Mouse (Mus musculus) testis, postnatal 14 days (tissue): ENCODE data around the gene Rptn.
"Not testable (repeated sequence)": the region's sequence is repeated elsewhere in the genome, so short reads cannot be mapped to it uniquely, and the experiment has no call there.

Source experiments
- DNase-seq: peaks from one replicate; pipeline ENCODE4 v3.0.0; 2021; ENCODE audit warnings: low spot score

Rptn gene

DNA sequence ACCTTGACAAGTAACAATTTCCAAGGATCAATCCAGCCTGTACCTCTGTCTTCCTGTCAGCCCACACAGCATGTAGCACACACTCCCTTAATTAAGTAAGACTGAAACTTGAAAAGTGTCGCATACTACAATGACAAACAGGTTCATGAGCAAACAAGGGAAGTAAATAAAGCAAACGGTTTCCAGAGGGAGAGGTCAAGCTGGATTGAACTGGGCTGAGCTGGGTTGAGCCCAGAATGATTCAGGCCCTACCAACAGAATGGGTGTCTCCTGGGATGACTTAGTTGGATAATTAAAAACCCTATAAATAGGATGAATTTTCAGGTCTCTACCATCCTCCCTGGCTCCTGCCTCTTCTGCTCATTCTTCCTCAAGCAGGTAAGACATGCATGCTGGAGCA lies at the start of gene Rptn:
Gene Rptn, plus strand, starts transcription at position 334 of the 400 bp plus-strand sequence.
- no peak for DNase-seq

DNA sequence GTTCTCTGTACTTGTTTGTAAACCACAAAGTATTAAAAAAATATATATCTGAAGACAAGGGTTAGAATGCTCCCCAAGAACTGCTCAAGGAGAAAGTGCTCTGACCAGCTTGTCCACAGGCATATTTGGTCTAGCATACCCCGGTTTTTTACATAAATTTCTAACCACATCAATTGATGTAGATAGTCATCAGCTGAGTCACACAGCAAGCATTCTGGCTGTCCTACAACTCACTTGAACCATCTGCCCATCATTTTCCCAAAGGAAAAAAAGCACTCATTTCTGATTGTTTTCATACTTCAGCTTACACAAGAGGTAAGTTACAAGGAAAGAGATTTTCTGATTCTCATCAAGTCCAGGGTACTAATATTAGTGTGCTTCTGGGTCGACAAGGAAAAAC lies 46.6 kb upstream of the Rptn start:
- no peak for DNase-seq

DNA sequence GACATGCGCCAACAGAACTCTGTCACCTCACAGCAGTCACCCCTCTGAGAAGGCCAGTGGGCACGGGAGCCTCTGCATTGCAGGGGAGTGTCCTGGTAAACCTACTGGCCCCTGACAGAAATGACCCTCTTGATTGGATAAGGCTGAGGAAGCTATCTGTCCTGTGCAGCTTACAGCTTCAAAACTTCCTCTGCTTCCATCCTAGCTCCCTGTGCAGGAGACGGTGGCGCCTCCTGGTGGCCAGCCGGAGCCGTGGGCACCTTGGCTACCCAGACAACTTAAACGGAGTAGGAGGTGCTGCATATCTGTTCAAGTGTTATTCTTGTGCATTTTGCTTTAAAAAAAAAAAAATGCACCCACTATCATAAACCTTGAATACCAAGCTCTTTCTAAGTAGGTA lies 33.5 kb upstream of the Rptn start:
- peak; percentile 63 for DNase-seq

DNA sequence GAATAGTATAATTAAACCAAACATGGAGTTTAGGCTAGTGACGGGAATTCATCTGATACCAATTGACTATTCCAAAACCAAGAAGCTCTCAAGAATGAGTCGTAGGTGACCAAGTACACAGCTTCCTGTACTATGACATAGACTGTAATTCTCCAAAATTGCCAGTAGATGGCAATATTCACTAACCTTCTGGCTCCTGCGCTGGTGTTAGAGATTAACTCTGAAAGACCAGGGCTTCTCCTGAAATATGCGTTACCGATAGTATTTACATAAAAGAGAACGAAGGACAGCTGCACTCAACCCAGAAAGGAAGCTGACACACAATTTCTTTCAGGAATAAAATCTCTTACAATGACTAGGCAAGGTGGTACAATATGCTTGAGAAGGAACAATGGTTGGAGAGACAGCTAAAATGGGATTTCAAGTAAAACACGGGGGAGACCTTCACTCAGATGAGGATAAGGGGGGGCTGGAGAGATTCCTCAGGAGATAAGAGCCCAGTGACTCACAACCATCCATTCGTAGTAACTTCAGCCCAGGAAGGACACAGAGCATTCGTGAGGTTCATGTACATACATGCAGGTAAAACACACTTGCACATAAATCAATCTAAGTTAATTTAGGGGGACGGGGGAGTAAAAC lies 31.4 kb upstream of the Rptn start:
- no peak for DNase-seq

DNA sequence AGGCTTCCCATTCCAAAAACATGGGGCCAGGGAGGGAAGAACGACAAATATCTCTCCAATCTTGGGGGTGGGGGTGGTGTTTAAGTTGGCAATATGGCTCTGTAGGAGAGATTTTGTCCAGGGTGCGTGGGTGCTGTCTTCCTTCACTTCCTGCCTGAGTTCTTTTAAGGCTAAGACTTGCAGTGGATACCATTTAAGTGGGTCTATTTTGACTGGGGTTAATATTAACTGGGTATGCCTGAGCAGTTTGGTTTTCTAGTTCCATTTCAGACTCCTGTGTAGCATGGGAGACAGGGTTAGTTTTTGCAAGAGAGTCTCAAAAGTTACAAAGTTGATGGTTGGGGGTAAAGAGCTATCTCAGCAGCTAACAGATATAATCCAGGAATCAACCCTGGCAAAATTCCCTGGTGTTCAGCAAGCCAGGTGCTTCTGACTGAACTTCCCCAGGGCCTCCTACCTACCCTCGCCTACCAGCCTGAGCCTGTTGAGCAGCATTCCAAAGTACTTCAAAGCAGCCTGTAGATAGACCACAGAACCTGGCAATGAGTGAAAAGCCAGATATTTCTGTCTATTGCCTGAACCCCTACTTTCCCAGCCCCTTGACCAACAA lies 26.4 kb upstream of the Rptn start:
- no peak for DNase-seq

DNA sequence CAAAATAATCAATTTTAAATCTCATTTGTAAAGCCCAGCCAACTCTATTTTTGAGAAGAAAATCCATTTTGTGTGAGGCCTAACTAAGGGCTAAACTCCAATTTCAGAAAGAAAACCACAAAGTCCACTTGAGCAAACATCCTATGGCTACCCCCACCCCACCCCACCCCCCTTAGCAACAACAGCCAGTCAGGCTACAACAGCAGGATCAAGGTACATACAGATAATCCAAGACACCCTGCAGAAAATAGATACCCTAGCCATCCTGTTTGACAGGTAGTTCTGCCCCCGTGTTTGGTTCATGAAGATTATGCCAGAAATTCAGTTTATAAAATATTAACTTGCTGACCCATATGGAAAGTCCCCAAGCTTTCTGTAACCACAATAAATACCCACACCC lies 25.3 kb upstream of the Rptn start:
- no peak for DNase-seq

DNA sequence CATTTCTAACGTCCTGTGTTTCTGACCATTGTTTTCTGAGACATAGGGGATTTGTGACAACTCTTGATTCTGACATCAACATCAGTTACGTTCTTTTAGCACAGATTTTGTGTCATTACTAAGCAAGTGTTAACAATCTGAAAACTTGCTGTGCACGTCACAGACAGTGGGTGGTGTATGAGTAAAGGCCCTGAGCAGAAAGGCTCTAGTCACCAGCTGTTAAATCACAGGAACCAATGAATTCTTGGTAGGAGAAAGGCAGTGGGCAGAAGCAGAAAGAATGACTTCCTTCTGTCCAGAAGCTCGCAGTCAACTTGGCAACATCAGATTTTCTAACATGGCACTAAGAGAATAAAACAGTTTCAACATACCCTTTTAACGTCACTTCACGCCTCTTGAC lies 20.1 kb upstream of the Rptn start:
- DNase-seq, result no peak

DNA sequence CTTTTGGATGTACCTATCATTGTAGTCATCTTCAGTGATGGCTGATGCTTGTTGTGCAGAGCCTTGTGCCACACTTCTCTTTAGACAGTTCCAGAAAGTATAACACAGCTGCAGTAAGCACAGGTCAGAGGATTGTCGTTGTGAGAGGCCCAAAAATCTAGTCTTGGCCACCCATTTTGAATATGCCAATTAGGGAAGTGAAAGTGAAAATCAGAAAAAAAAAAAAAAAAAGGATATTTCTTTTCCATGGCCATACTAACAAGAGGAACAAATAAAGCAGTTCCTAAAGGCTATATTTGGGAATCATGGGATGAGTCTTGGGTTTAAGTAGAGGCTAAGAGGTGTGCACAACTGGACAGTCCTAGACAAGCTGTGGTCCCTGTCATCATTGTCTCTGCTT lies 18.3 kb upstream of the Rptn start:
- DNase-seq, result no peak

DNA sequence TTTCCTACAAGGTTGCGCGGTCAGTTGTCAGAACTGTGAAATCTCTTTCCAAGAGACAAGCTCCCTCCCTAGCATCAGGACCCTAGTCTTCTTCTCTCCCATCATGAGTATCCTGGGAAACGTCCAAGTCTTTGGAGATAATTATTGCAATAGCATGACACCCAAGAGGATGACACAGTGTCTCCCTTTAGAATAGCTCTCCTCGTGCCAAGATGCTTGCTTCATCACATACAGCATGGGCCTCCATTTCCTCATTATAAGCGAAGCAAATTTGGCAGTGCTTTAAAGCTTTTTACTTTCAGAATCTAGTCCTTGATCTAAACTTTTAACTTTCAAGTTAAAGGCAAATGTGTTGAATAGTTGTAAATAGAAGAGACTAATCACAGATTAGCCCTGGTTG lies 17.9 kb upstream of the Rptn start:
- no peak for DNase-seq

DNA sequence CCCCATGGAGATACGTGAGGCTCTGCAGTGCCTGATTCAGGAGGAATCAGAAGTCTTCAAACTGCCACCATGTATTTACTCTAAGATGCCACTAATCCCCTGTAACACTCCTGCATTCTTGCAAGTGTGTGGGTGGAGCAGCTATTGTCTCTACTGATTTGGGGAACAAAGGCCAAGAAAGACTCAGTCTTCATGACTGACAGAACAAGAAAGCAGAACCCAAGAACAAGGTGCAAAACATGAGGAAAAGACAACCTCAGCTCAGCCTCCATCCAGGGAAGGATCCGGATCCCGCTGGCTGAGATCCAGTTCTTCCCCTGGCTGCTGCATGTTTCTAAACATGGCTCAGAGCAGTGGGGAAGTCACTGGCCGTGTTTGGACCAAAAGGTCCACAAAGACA lies 15.4 kb upstream of the Rptn start:
- no peak for DNase-seq

DNA sequence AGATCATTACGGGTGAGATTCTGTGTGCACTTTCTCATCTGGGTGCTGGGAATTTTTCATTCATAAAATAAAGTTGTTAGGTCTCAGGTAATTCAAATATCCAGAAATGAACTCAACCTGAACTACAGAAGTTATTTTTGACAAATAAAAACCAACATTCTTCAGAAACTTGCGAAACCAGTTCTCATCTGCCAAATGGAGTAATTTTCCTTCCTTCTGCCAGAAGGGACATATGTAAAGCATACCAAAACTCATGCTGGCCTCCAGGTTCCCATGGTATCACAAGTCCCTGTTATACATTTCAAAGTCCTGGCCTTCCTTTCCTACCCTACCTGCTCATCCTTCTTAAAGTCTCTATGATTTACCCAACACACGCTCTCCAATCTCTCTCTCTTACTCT lies 10.4 kb downstream of the Rptn start:
- DNase-seq, result no peak

DNA sequence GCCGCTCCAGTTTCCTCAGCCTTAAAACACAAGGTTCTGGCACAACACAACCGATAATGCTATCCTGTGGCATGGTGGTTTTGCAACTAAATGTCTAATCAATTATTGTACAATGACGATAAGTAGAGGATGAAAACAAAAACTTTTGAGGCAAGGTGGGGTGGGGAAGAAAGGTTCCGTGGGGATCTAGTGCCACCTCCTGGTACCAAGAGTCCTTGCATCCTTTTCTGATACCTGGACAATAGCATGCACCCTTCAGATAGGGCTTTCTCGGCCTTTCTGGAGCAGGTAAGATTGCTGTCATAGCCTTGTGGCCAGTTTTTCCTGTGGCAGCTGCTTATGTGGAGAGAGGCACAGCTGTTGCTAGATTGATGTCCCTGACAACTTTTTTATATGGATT lies 13.5 kb downstream of the Rptn start:
- no peak for DNase-seq

DNA sequence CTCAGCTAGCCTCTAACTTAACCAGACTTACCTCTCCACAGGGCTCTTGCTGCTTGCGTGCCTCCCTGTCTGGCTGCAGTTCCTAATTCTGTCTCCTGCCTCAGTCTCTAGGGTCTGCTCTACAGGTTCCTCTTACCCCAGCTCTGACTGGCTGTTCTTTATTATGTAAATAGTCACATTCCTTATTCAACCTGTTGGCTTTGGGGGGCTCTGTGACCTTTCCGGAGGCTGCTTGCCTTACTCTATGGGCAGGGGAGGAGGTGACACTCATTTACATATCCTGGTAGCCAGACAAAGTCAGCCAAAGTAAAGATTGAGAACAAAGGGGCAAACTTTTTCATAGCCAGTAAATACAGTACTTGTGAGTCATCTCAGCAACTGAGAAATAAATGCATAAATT lies 18.4 kb downstream of the Rptn start:
- DNase-seq, result no peak

DNA sequence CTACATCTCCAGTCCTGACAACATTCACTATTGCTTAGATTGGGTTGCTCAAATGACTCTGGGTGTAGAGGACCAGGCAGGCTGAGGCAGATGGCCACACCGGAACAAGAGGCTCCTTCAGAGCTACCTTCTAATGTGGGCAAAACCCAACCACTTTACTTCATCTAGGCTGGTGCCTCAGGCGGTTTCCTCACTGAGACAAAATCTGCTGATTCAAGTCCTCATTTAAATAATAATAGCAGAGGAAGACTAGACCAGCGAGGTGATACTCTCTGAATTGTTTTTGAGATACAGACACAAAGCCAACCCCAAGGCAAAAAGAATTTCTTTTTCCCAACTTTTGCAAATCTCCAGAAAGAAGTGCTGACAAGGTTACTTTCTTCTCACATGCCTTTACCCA lies 38.2 kb downstream of the Rptn start:
- no peak for DNase-seq

DNA sequence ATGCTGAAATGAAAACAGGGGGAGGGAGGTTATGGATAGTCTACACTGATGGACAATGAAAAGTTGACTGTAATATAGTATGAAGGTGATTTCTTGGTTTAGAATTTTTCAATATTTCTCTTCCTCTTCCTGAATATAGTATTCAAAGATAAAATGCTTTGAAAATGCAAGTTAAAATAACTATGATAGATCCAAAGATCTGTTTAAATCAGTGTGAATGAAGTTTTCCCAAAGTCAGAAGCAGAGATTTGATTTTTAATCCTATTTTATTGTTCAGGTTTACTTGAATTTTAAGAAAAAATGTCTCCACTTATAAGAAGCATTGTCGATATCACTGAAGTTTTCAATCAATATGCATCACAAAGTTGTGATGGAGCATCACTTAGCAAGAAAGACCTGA lies 48.5 kb downstream of the Rptn start, which contains the start of gene Tchh:
Gene Tchh, plus strand, starts transcription at position 301 of the 400 bp plus-strand sequence.
- no peak for DNase-seq

DNA sequence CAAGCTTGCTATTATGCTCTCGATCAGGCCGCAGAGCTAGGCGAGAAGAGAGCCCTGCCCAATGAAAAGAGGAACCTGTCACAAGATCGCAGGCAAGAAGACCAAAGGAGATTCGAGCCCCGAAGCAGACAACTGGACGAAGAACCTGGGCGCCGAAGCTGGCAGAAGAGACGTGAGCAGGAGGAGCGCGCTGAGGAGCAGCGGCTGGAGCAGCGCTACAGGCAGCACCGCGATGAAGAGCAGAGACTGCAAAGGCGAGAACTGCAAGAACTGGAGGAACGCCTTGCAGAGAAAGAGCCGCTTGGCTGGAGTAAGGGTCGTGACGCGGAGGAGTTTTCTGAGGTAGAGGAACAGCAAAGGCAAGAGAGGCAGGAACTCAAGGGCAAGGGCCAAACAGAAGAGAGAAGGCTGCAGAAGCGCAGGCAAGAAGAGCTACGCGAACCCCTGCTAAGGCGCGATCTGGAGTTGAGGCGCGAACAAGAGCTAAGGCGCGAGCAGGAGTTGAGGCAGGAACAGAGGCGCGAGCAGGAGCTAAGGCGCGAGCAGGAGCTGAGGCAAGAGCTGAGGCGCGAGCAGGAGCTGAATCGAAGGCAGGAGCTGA lies 50.1 kb downstream of the Rptn start:
- peak; percentile 11 for DNase-seq

DNA sequence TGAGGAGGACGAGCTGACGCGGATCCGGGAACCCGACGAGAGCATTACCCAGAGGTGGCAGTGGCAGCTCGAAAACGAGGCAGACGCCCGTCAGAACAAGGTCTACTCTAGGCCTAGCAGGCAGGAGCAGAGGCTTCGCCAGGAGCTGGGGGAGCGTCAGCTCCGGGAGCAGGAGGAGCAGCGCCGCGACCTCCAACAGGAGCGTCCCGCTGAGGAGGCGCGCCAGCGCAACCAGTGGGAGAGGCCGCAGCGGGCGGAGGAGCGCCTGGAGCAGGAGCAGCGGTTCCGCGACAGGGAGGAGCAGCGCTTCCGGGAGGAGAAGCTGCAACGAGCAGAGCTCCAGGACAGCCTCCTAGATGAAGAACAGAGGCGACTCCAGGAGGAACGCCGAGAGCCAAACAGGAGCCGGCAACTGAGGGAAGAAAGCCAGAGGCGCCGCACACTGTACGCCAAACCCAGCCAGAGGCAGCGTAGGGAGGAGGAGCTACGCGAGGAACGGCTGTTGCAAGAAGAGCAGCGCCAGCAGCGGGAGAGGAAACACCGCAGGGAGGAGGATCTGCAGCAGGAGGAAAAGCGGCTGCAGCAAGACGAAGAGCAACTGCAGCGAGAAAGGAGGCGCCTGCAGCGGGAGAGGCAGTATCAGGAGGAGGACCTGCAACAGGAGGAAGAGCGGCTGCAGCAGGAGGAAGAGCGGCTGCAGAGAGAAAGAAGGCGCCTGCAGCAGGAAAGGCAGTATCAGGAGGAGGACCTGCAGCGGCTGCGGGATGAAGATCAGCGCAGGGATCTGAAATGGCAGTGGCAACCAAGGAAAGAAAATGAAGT lies 51.1 kb downstream of the Rptn start:
- DNase-seq, result peak; percentile 60

DNA sequence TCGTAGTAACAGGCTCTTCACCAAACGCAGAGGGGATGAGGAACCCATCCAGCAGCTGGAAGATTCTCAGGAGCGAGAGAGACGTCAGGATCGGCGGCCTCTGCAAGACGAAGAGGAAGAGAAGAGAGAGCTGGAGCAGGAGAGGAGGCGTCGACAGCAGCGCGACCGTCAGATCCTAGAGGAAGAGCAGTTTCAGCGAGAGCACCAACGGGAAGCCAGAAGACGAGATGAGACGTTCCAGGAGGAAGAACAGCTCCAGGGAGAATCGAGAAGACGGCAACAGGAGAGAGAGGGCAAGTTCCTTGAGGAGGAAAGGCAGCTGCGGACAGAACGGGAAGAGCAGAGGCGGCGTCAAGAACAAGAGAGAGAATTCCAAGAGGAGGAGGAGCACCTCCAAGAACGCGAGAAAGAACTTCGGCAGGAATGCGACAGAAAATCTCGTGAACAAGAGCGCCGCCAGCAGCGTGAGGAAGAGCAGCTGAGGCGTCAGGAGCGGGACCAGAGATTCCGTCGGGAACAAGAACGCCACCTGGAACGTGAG lies 51.7 kb downstream of the Rptn start:
- peak; percentile 5 for DNase-seq

DNA sequence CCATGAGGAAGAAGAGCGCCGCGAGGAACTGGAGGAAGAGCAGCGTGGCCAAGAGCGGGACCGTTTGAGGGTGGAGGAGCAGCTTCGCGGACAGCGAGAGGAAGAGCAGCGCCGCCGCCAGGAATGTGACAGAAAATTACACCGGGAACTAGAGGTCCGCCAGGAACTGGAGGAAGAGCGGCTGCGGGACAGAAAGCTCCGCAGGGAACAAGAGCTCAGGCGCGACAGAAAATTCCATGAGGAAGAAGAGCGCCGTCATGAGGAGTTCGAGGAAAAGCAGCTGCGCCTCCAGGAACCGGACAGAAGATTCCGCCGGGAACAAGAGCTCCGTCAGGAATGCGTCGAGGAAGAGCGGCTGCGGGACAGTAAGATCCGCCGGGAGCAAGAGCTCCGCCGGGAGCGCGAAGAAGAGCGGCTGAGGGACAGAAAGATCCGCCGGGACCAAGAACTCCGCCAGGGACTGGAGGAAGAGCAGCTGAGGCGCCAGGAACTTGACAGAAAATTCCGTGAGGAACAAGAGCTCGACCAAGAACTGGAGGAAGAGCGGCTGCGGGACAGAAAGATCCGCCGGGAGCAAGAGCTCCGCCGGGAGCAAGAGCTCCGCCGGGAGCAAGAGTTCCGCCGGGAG lies 52.7 kb downstream of the Rptn start:
- DNase-seq, result peak; percentile 6

DNA sequence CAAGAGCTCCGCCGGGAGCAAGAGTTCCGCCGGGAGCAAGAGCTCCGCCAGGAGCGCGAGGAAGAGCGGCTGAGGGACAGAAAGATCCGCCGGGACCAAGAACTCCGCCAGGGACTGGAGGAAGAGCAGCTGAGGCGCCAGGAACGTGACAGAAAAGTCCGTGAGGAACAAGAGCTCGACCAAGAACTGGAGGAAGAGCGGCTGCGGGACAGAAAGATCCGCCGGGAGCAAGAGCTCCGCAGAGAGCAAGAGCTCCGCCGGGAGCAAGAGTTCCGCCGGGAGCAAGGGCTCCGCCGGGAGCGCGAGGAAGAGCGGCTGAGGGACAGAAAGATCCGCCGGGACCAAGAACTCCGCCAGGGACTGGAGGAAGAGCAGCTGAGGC lies 53.2 kb downstream of the Rptn start:
- DNase-seq, result not testable (repeated sequence)

DNA sequence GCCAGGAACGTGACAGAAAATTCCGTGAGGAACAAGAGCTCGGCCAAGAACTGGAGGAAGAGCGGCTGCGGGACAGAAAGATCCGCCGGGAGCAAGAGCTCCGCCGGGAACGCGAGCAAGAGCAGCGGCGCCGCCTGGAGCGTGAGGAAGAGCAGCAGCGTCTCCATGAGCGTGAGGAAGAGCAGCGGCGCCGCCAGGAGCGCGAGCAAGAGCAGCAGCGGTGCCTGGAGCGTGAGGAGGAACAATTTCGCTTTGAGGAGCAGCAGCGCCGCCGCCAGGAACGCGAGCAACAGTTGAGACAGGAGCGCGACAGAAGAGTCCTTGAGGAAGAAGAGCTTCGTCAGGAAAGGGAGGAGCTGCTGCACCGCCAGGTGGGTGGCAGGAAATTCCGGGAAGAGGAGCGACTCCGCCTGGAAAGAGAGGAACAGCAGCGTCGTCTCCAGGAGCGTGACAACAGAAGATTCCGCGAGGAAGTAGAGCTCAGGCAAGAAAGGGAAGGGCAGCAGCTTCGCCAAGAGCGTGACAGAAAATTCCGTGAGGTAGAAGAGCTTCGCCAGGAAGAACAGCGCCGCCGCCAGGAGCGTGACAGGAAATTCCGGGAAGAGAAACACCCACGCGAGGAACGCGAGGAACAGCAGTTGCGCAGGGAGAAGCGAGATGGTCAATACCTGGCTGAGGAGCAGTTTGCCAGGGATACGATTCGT lies 53.8 kb downstream of the Rptn start:
- peak; percentile 51 for DNase-seq
